In the genomic region with DNA sequence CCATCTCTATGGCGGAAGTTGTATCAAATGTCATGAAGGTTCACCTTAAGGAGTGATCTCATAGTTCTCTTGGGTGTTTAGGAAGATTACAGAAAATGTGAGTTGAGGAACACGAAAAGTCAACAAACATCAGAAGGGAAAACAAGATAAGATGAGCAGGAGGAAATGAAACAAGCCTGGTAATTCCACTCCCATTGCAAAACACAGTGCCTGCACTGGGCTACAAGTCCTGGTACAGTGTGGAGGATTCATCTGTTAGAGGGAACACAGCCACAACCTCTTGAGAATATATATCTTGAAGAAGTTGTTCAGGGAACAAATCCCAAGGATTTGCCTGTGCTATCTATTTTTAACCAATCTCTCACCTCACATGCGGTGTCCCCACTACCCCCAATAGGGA, we compare ENCODE assay signal across 28 mouse cellular contexts. TPM values are rescaled to one million over a fixed set of nuclear protein-coding genes. Genes with fewer than 3 reads are reported as not detected.
"Had no signal": no experiment of that assay in that cellular context is flagged by ENCODE, and none has a peak within 500 bp of the region (broad histone marks: within the 10 kb centered on the region; RNA-seq: fewer than 3 reads in every experiment).

No protein-coding gene starts in this region.

- H3K27ac ChIP-seq: embryonic facial prominence, embryonic 10.5 days; embryonic facial prominence, embryonic 12.5 days; embryonic facial prominence, embryonic 13.5 days; embryonic facial prominence, embryonic 15.5 days; forebrain, embryonic 10.5 days; forebrain, embryonic 12.5 days; forebrain, embryonic 13.5 days; forebrain, embryonic 15.5 days; gastrocnemius, adult 2 months had no signal

- H3K4me1 ChIP-seq: embryonic facial prominence, embryonic 10.5 days; embryonic facial prominence, embryonic 13.5 days; embryonic facial prominence, embryonic 15.5 days; forebrain, embryonic 10.5 days; forebrain, embryonic 12.5 days; forebrain, embryonic 13.5 days had no signal

- H3K4me2 ChIP-seq: embryonic facial prominence, embryonic 12.5 days; embryonic facial prominence, embryonic 13.5 days; embryonic facial prominence, embryonic 15.5 days; forebrain, embryonic 12.5 days; forebrain, embryonic 13.5 days; forebrain, embryonic 15.5 days had no signal

- H3K9me3 ChIP-seq: embryonic facial prominence, embryonic 10.5 days; embryonic facial prominence, embryonic 12.5 days; embryonic facial prominence, embryonic 13.5 days; embryonic facial prominence, embryonic 15.5 days; forebrain, embryonic 10.5 days; forebrain, embryonic 12.5 days; forebrain, embryonic 13.5 days; forebrain, embryonic 15.5 days had no signal

- H3K27me3 ChIP-seq: embryonic facial prominence, embryonic 12.5 days; embryonic facial prominence, embryonic 13.5 days; embryonic facial prominence, embryonic 15.5 days; forebrain, embryonic 12.5 days; forebrain, embryonic 13.5 days; forebrain, embryonic 15.5 days had no signal

- H3K9ac ChIP-seq: embryonic facial prominence, embryonic 12.5 days; embryonic facial prominence, embryonic 13.5 days; embryonic facial prominence, embryonic 15.5 days; forebrain, embryonic 12.5 days; forebrain, embryonic 13.5 days; forebrain, embryonic 15.5 days; forebrain, postnatal 0 days had no signal

- H3K4me3 ChIP-seq: embryonic facial prominence, embryonic 10.5 days; embryonic facial prominence, embryonic 12.5 days; embryonic facial prominence, embryonic 13.5 days; embryonic facial prominence, embryonic 15.5 days; erythroblast, embryonic 14.5 days; forebrain, embryonic 10.5 days; forebrain, embryonic 12.5 days; forebrain, embryonic 13.5 days; forebrain, embryonic 15.5 days; gastrocnemius, adult 2 months had no signal

- DNase-seq: cerebellum, adult 2 months; cerebellum, adult 8-10 months; cerebellum, adult 9-10 months; cerebellum, adult 9-11 months; cerebellum, postnatal 10 days; cerebellum, postnatal 14 days; cerebellum, postnatal 25 days; cerebellum, postnatal 36 days; embryo, embryonic 11 days; forebrain, postnatal 0 days; gastrocnemius, adult 2 months; gastrocnemius, postnatal 10 days; gastrocnemius, postnatal 14 days; gastrocnemius, postnatal 25 days; gastrocnemius, postnatal 36 days; heart, adult 11 months; heart, adult 18-20 months had no signal

- ATAC-seq: forebrain, embryonic 13.5 days; forebrain, embryonic 14.5 days; forebrain, embryonic 15.5 days; forebrain, embryonic 16.5 days; forebrain, postnatal 0 days had no signal

- H3K36me3 ChIP-seq: embryonic facial prominence, embryonic 10.5 days; embryonic facial prominence, embryonic 12.5 days; embryonic facial prominence, embryonic 13.5 days; forebrain, embryonic 10.5 days; forebrain, embryonic 12.5 days; forebrain, embryonic 15.5 days had no signal

RNA-seq across cellular contexts. Expression of a gene that starts 24.8 kb away (rescaled TPM):
- polyA plus RNA-seq: erythroblast, embryonic 14.5 days had no signal
